In genomic region chr4:32201114-32201513, GRCm38 (mm10) we compare ENCODE assay signal across 23 mouse cellular contexts. TPM values are rescaled to one million over a fixed set of nuclear protein-coding genes. Genes with fewer than 3 reads are reported as not detected.
DNase-seq lines count a peak whose midpoint lies in the region; ATAC-seq and TF ChIP-seq lines count a peak whose summit lies in the region.
"Had no signal": no experiment of that assay in that cellular context is flagged by ENCODE, and none has a peak within 500 bp of the region (broad histone marks: within the 10 kb centered on the region; RNA-seq: fewer than 3 reads in every experiment).

No protein-coding gene starts in this region.

- no peak overlapping the region for H3K9ac ChIP-seq in heart, postnatal 0 days (replicated peaks; ENCODE audit: low read depth, low read length)
- no peak overlapping the region for H3K9ac ChIP-seq in midbrain, postnatal 0 days (replicated peaks; ENCODE audit: low read length, poor library complexity, severe bottlenecking)
- H3K9ac ChIP-seq: forebrain, embryonic 13.5 days; forebrain, postnatal 0 days; hindbrain, embryonic 12.5 days had no signal

- no peaks in the 10 kb centered on the region for H3K36me3 ChIP-seq in heart, postnatal 0 days (replicated peaks; ENCODE audit: control insufficient read depth, insufficient read depth, low read length)
- H3K36me3 ChIP-seq in midbrain, postnatal 0 days (ENCODE audit: insufficient read depth, low read length) = no peaks in the 10 kb centered on the region
- H3K36me3 ChIP-seq: embryonic facial prominence, embryonic 10.5 days; G1E; hindbrain, embryonic 12.5 days had no signal

- no peaks in the 10 kb centered on the region for H3K9me3 ChIP-seq in heart, postnatal 0 days (replicated peaks; ENCODE audit: control insufficient read depth, low read length)
- H3K9me3 ChIP-seq in midbrain, postnatal 0 days (ENCODE audit: low read length) = no peaks in the 10 kb centered on the region
- H3K9me3 ChIP-seq: embryonic facial prominence, embryonic 10.5 days; forebrain, embryonic 13.5 days; G1E; hindbrain, embryonic 12.5 days had no signal

- peak; percentile 70 for ATAC-seq in heart, postnatal 0 days (ENCODE audit: insufficient read depth, low read depth)
- ATAC-seq in midbrain, postnatal 0 days (ENCODE audit: low FRiP score) = no peak
- ATAC-seq: CD4-positive, CD25-positive, alpha-beta regulatory T cell, adult 4 months; forebrain, embryonic 13.5 days; forebrain, postnatal 0 days; hindbrain, embryonic 16.5 days; inflammation-experienced regulatory T-cells, adult 6 months; intestine, postnatal 0 days had no signal

- TF ChIP-seq CTCF in heart, postnatal 0 days (IDR thresholded peaks at IDR 0.05; ENCODE audit: low read depth) = no peak
- TF ChIP-seq CTCF in midbrain, postnatal 0 days (IDR thresholded peaks at IDR 0.05) = no peak

- no peaks in the 10 kb centered on the region for H3K27me3 ChIP-seq in heart, postnatal 0 days (ENCODE audit: control insufficient read depth, insufficient read depth, low read length)
- no peaks in the 10 kb centered on the region for H3K27me3 ChIP-seq in midbrain, postnatal 0 days (ENCODE audit: insufficient read depth, low read length)
- H3K27me3 ChIP-seq: forebrain, embryonic 13.5 days; hindbrain, embryonic 12.5 days had no signal

- intact Hi-C loops in gastrocnemius, postnatal 36 days (cut with DNase I) = no loop called here
- intact Hi-C loops in heart, postnatal 36 days (cut with DNase I) = no loop called here

- no peak overlapping the region for H3K4me2 ChIP-seq in heart, postnatal 0 days (ENCODE audit: low read depth, low read length)
- no peak overlapping the region for H3K4me2 ChIP-seq in midbrain, postnatal 0 days (ENCODE audit: low read depth, low read length, poor library complexity, severe bottlenecking)
- H3K4me2 ChIP-seq: forebrain, embryonic 13.5 days; hindbrain, embryonic 12.5 days had no signal

- TF ChIP-seq EP300 in heart, postnatal 0 days (IDR thresholded peaks at IDR 0.05; ENCODE audit: low read depth) = peak; percentile 58; the same call in 1 of the 2 replicates

- H3K4me3 ChIP-seq in heart, postnatal 0 days (ENCODE audit: low read depth, low read length) = no peak overlapping the region
- no peak overlapping the region for H3K4me3 ChIP-seq in midbrain, postnatal 0 days (ENCODE audit: low read depth, low read length)
- H3K4me3 ChIP-seq: embryonic facial prominence, embryonic 10.5 days; forebrain, embryonic 13.5 days; gastrocnemius, adult 2 months; hindbrain, embryonic 12.5 days had no signal

- H3K4me1 ChIP-seq in heart, postnatal 0 days (ENCODE audit: control insufficient read depth, insufficient read depth) = peaks cover 20% of the 10 kb centered on the region
- H3K4me1 ChIP-seq in midbrain, postnatal 0 days (ENCODE audit: insufficient read depth, low read length) = no peaks in the 10 kb centered on the region; the same call in 1 of the 2 replicates

- H3K27ac ChIP-seq in heart, postnatal 0 days (ENCODE audit: low read depth) = peak overlapping the region; percentile 65
- H3K27ac ChIP-seq in midbrain, postnatal 0 days (ENCODE audit: low read depth, low read length) = no peak overlapping the region
- H3K27ac ChIP-seq: embryonic facial prominence, embryonic 10.5 days; forebrain, embryonic 13.5 days; gastrocnemius, adult 2 months; hindbrain, embryonic 12.5 days had no signal

- peak; percentile 31 for DNase-seq in gastrocnemius, adult 18-20 months (ENCODE audit: low spot score)
- DNase-seq in gastrocnemius, postnatal 36 days = no peak
- DNase-seq in heart, adult 9 months (ENCODE audit: low spot score in 2 of 2) = peak; percentile 15 to 43
- DNase-seq in heart, postnatal 36 days = no peak
- DNase-seq in heart, postnatal 0 days (ENCODE audit: low spot score) = peak; percentile 70
- DNase-seq in spleen, postnatal 10 days (ENCODE audit: low spot score in 2 of 2) = no peak
- no peak for DNase-seq in midbrain, postnatal 0 days (ENCODE audit: low spot score)
- DNase-seq: adrenal gland, adult 8-10 months; adrenal gland, postnatal 36 days; B cell, adult 2 months; cerebellum, adult 2 months; cerebellum, postnatal 10 days; forebrain, postnatal 0 days; gastrocnemius, adult 2 months; gastrocnemius, postnatal 25 days had no signal

- WGBS in heart, postnatal 0 days = 29% methylated on average over 8 of the region's 8 CpGs
- WGBS in midbrain, postnatal 0 days = 76% methylated on average over 8 of the region's 8 CpGs

RNA-seq across cellular contexts. Expression of gene Bach2, which starts 37.5 kb away (rescaled TPM):
- 1 to 10 TPM; 2.6 to 3.4 TPM for total RNA-seq in gastrocnemius, adult 18-20 months (2021)
- total RNA-seq in gastrocnemius, postnatal 36 days (2021) = 1 to 10 TPM; 2.1 to 3.9 TPM
- 1 to 10 TPM; 5.4 to 6.4 TPM for total RNA-seq in heart, postnatal 36 days (2021)
- total RNA-seq in heart, postnatal 0 days (2014; rRNA removed; ENCODE audit: low replicate concordance) = 2.1 and 3.1 TPM in 2 replicates
- 2.1 and 2.4 TPM in 2 replicates for polyA plus RNA-seq in heart, postnatal 0 days (2015; fragmentation: Nextera tagmentation; extraction: Ambion mirVana)
- 15.9 and 16.0 TPM in 2 replicates for total RNA-seq in midbrain, postnatal 0 days (2014; rRNA removed)
- 11.0 and 11.7 TPM in 2 replicates for polyA plus RNA-seq in midbrain, postnatal 0 days (2015; fragmentation: Nextera tagmentation; extraction: Ambion mirVana)
- polyA plus RNA-seq: G1E had no signal

Comparison
In these comparisons a context has a peak if more than half of its experiments do, and no peak if none do; other contexts are left out.
1. DNase-seq: peak in gastrocnemius, adult 18-20 months (single experiment), heart, adult 9 months (2 of 2) and heart, postnatal 0 days (single experiment); none in gastrocnemius, postnatal 36 days (0 of 2), heart, postnatal 36 days (0 of 2), spleen, postnatal 10 days (0 of 2) and midbrain, postnatal 0 days (single experiment).